Mouse (Mus musculus) left cerebral cortex, postnatal 4 days (tissue): ENCODE measurements at regions not wholly inside any gene's neighbourhood (a gene's known extent, or its start where the extent isn't known, plus 50 kb on each side); places are given as distances from the start of the nearest gene placed in this dataset.

Experiments
- DNase-seq: peaks from one replicate; pipeline ENCODE4 v3.0.0-alpha.2; 2022
- intact Hi-C: fragments of 180-260 bp; cut with DNase I; formaldehyde crosslinking; loops from one replicate; pipeline ENCODE4 v1.15.1; 2025

- intact Hi-C loops = loop anchor here (5.0 kb wide), 1 partner anchor 102 kb away; no protein-coding TSS in a partner anchor
- DNase-seq = peak; percentile 10
Measured at GRCm38 (mm10) chrX:13344701-13345100, 63.9 kb downstream of the Ddx3x start.

GRCm38 (mm10) chrX:13345126-13345525 lies 64.4 kb downstream of the Ddx3x start:
- DNase-seq = no peak
- intact Hi-C loops = loop anchor here (5.0 kb wide), 1 partner anchor 103 kb away; no protein-coding TSS in a partner anchor

- intact Hi-C loops = loop anchor here (5.0 kb wide), 1 partner anchor 104 kb away; no protein-coding TSS in a partner anchor
- peak; percentile 28 for DNase-seq
Measured at GRCm38 (mm10) chrX:13346011-13346631, 65.4 kb downstream of the Ddx3x start.

- intact Hi-C loops = loop anchor here (5.0 kb wide), 1 partner anchor 104 kb away; no protein-coding TSS in a partner anchor
- peak; percentile 36 for DNase-seq
Measured at GRCm38 (mm10) chrX:13346696-13347026, 65.9 kb downstream of the Ddx3x start.

- DNase-seq = peak; percentile 84
- intact Hi-C loops = loop anchor here (5.0 kb wide), 1 partner anchor 105 kb away; no protein-coding TSS in a partner anchor
Measured at GRCm38 (mm10) chrX:13347027-13347840, 66.5 kb downstream of the Ddx3x start.

GRCm38 (mm10) chrX:13348415-13348814 lies 67.6 kb downstream of the Ddx3x start:
- intact Hi-C loops = loop anchor here (5.0 kb wide), 1 partner anchor 106 kb away; no protein-coding TSS in a partner anchor
- DNase-seq = no peak

GRCm38 (mm10) chrX:13350461-13350860 lies 69.7 kb downstream of the Ddx3x start:
- intact Hi-C loops = no loop called here
- DNase-seq = no peak

GRCm38 (mm10) chrX:13357149-13357783 lies 76.5 kb downstream of the Ddx3x start:
- intact Hi-C loops = no loop called here
- no peak for DNase-seq

- DNase-seq = no peak
- intact Hi-C loops = no loop called here
Measured at GRCm38 (mm10) chrX:13357973-13358372, 77.2 kb downstream of the Ddx3x start.

GRCm38 (mm10) chrX:13360436-13360835 lies 79.7 kb downstream of the Ddx3x start:
- no peak for DNase-seq
- intact Hi-C loops = no loop called here

- intact Hi-C loops = no loop called here
- DNase-seq = no peak
Measured at GRCm38 (mm10) chrX:13370319-13370718, 89.5 kb downstream of the Ddx3x start.

GRCm38 (mm10) chrX:13372752-13373151 lies 92.0 kb downstream of the Ddx3x start:
- DNase-seq = no peak
- intact Hi-C loops = no loop called here

GRCm38 (mm10) chrX:13386354-13386753 lies 79.6 kb upstream of the Nyx start:
- no peak for DNase-seq
- intact Hi-C loops = no loop called here

GRCm38 (mm10) chrX:13398466-13398865 lies 67.4 kb upstream of the Nyx start:
- no peak for DNase-seq
- intact Hi-C loops = no loop called here

GRCm38 (mm10) chrX:13412726-13413125 lies 53.2 kb upstream of the Nyx start:
- no peak for DNase-seq
- intact Hi-C loops = no loop called here

GRCm38 (mm10) chrX:13413135-13413534 lies 52.8 kb upstream of the Nyx start:
- DNase-seq = no peak
- intact Hi-C loops = no loop called here
